Mouse (Mus musculus): ENCODE data around the gene Gm20388. TPM values are rescaled to one million over a fixed set of nuclear protein-coding genes. Genes with fewer than 3 reads are reported as not detected.

Gm20388 gene
- polyA plus RNA-seq, 1 experiment from 2014 or later = 7.4 TPM

DNA sequence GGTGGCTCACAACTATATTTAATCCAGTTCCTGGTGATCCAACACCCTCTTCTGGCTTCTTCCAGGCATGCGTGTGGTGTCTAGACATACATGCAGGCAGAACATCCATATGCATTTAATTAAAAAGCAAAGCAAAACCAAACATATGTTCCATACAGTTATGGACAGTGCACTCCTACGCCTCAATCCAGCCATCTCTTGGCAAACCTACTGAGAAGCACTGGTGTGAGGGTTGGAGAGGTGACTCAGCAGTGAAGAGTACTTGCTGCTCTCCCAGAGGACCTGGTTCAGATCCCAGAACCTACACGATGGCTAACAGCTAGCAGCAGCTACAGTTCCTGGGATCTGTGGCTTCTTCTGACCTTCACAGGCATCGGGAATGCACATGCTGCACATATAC is 4001.6 kb downstream of the Gm20388 start:
- 90% methylated on average over 4 of the region's 4 CpGs for WGBS
- ATAC-seq (replicated peaks; ENCODE audit: low FRiP score) = no peak
- H3K36me3 ChIP-seq = peaks cover 97% of the 10 kb centered on the region

DNA sequence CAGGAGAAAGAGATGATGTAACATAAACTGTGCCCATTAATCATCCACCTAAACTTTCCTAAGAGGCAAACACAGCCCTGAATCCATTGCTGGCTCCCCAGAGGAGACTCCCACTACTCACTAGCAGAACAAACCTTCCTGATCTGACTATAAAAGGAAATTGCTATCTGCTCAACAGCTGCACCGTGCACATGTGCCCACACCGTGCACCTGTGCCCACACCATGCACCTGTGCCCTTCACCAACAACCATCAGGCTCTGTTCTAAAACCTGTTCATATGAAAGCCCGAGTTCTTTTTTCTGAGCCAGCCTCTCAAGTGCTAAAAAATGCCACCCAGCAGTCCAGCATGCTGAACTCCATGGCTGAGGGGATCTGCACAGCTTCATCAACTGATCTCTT is 4004.0 kb downstream of the Gm20388 start:
- H3K4me3 ChIP-seq (replicated peaks) = no peak overlapping the region
- no peaks in the 10 kb centered on the region for H3K4me1 ChIP-seq
- no peaks in the 10 kb centered on the region for H3K9me3 ChIP-seq (replicated peaks)
- no peak overlapping the region for H3K27ac ChIP-seq
- no peak overlapping the region for H3K4me2 ChIP-seq
- 96% methylated on average over 3 of the region's 3 CpGs for WGBS
- peaks cover 96% of the 10 kb centered on the region for H3K36me3 ChIP-seq
- no peak overlapping the region for H3K9ac ChIP-seq
- H3K27me3 ChIP-seq = no peaks in the 10 kb centered on the region
- ATAC-seq (replicated peaks; ENCODE audit: low FRiP score) = no peak

More for the DNA sequence above, 4001.6 kb downstream of the Gm20388 start:
- Histone ChIP-seq H3K4me3 (replicated peaks) (no peak overlapping the region), H3K9me3 (replicated peaks) (no peaks in the 10 kb centered on the region), H3K9ac (no peak overlapping the region), H3K27ac (no peak overlapping the region), H3K27me3 (no peaks in the 10 kb centered on the region), H3K4me1 (no peaks in the 10 kb centered on the region), H3K4me2 (no peak overlapping the region)

DNA sequence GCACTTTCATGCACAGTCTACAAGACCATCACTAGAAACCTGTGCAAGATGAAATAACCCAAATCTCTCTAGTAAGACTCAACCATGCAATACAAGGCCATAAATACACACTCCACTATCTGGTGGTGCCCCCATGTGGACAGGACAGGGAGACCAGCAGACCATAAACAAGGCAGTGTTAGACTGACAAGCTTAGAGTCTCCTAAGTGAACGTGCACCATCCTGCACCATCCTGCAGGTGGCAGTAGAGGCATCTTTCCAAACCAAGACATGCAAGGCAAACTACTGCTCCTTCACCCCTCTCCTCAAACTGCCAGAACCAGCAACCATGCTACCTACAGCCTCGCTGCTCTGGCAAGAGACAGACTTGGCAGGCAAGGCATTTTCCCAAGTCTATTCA is 4014.1 kb downstream of the Gm20388 start:
- Histone ChIP-seq H3K9me3 (replicated peaks) (no peaks in the 10 kb centered on the region), H3K9ac (no peak overlapping the region), H3K27me3 (no peaks in the 10 kb centered on the region), H3K27ac (no peak overlapping the region), H3K4me2 (no peak overlapping the region), H3K4me3 (replicated peaks) (no peak overlapping the region), H3K36me3 (peaks cover 92% of the 10 kb centered on the region), H3K4me1 (no peaks in the 10 kb centered on the region)
- ATAC-seq (replicated peaks; ENCODE audit: low FRiP score) = peak; percentile 40; the same call in 1 of the 2 replicates
- 18% methylated on average over 2 of the region's 2 CpGs for WGBS

DNA sequence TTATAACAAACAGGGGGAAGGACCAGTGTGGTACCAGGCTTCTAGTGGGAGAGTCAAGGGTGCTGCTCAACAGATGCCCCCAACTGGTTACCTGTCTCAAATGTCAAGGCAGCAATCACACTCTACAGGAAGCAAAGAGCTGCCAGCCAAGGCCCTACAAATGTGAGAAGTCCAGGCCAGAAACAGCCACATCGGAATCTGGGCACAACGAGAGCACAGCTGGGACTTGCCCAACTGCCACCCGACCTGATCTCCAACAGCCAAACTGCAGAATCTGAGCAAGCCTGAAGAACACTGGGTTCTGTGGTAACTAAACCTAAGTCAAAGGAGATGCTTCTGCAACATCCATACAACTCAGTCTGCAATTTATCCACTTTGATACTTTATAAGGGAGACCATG is 4015.0 kb downstream of the Gm20388 start:
- Histone ChIP-seq H3K27me3 (no peaks in the 10 kb centered on the region), H3K4me1 (no peaks in the 10 kb centered on the region), H3K36me3 (peaks cover 92% of the 10 kb centered on the region), H3K4me2 (no peak overlapping the region), H3K27ac (no peak overlapping the region), H3K9me3 (replicated peaks) (no peaks in the 10 kb centered on the region), H3K9ac (no peak overlapping the region), H3K4me3 (replicated peaks) (no peak overlapping the region)
- ATAC-seq (replicated peaks; ENCODE audit: low FRiP score) = no peak
- WGBS = 92% methylated on average over 3 of the region's 3 CpGs

DNA sequence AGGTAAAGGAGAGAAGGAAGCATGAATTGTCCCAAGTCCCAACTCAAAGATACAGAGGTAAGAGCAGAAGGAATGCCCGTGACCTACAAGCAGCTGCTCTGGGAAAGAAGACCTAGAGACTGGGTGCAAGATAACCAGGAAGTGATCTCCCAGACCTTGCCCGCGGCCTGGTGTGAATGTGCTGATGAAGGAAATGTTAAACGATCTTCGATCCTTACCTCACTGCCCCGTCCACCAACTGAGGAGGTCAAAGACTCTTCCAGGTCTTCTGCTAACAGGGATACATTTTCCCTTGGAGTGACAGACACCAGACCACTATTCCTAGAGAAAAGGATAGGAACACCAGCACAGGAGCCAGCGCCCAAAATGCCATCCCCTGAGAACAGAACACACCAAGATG is 4018.4 kb downstream of the Gm20388 start:
- H3K9me3 ChIP-seq (replicated peaks) = no peaks in the 10 kb centered on the region
- no peaks in the 10 kb centered on the region for H3K27me3 ChIP-seq
- 94% methylated on average over 7 of the region's 7 CpGs for WGBS
- peaks cover 91% of the 10 kb centered on the region for H3K36me3 ChIP-seq
- H3K4me1 ChIP-seq = no peaks in the 10 kb centered on the region
- no peak overlapping the region for H3K9ac ChIP-seq
- no peak overlapping the region for H3K4me3 ChIP-seq (replicated peaks)
- no peak for ATAC-seq (replicated peaks; ENCODE audit: low FRiP score)
- H3K4me2 ChIP-seq = no peak overlapping the region
- no peak overlapping the region for H3K27ac ChIP-seq

DNA sequence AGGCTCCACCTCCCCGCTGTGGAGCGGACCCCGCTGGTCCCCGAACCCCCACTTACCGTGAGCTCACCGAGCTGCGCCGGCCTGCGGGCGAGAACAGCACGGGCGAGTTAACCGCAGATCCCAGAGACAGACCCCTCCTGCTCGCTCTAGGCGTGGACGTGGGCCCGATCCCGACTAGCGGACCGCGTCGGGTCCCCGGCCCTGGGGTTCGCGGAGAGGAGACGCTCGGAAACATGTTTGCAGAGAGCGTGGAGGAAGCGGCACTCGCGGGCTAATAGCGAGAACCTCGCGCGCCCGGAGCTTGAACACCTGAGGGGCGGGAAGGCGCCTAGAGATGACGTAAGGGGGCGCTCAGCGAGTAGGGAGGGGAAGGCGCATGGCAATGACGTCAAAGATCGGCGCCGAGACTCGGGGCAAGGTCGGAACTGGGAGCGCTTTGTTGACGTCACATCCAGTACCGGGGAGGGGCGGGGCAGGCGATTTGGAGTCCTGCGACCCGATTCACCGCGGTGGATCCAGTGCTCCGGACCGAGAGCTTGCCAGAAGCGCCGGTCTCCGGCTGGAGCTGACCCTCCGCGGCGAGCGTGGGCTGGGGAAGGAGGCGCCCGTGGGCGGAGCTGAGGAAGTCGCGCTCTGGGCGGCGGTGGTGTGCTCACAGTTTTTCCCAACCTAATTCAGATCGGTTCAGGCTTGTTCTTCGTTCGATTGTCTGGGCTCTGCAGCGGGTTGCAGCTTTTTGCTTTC is 4038.5 kb downstream of the Gm20388 start, which contains the start of gene Nup133:
Nup133 (minus strand) TSS at position 324 of the 744 bp plus-strand sequence.
- H3K9me3 ChIP-seq (replicated peaks) = no peaks in the 10 kb centered on the region
- peak within 1 kb of the TSS; percentile 93 for H3K4me2 ChIP-seq
- peak within 1 kb of the TSS; percentile 89 for H3K27ac ChIP-seq
- peak; percentile 85 for ATAC-seq (replicated peaks; ENCODE audit: low FRiP score)
- H3K4me1 ChIP-seq = peaks cover 16% of the 10 kb centered on the region
- H3K9ac ChIP-seq = peak within 1 kb of the TSS; percentile 80
- peaks cover 37% of the 10 kb centered on the region for H3K36me3 ChIP-seq
- under 1% methylated on average over 77 of the region's 77 CpGs for WGBS
- H3K27me3 ChIP-seq = no peaks in the 10 kb centered on the region
- peak within 1 kb of the TSS; percentile 100 for H3K4me3 ChIP-seq (replicated peaks)

DNA sequence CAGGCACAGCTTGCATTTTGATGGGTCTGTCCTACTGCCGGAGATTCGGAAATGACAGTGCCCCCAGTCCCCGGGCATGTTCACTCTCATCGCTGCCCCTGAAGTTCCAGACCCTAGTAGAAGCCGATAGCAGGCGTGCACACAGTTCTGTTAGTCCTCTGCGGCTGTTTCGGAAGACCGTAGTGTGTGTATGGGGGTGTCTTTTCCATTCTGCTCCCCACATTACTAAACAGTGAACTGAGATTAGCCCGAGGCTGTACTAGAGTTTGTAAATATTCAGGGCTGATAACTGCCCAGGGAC is 4039.0 kb downstream of the Gm20388 start:
- WGBS = 2% methylated on average over 10 of the region's 10 CpGs
- H3K4me1 ChIP-seq = peaks cover 16% of the 10 kb centered on the region

DNA sequence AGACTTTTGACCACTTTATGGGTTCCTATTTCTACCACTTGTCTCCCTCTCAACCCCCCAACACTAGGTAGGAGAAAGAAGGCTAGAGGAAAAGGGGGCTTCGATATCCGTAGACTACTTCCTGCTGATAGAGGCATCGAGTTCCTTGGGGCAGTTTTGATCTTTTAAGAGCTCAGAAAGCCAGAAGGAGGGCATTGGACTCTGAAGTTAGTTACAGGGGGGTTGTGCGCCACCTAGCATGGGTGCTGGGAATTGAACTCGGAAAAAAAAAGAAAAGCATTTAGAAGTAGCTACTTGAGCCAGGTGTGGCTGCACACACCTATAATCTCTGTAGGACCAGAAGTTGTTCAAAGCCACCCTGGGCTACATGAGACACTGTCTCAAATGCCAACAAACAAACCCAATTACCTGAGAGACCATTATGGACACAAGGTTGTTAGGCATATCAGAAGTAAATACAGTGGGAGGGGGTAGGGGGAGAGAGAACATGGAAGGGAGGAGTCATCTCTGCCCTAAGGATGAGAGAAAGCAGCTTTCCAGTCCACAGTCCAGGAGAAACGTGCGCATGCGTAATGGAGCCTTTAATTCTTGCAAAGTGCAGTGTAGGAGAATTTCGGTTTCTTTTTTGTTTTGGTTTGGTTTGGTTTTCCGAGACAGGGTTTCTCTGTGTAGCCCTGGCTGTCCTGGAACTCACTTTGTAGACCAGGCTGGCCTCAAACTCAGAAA is 4039.6 kb downstream of the Gm20388 start:
- Histone ChIP-seq H3K4me2 (peak overlapping the region; percentile 93), H3K27ac (peak overlapping the region; percentile 89), H3K9ac (peak overlapping the region; percentile 80), H3K4me3 (replicated peaks) (peak overlapping the region; percentile 100), H3K4me1 (peaks cover 16% of the 10 kb centered on the region), H3K36me3 (peaks cover 37% of the 10 kb centered on the region), H3K9me3 (replicated peaks) (no peaks in the 10 kb centered on the region), H3K27me3 (no peaks in the 10 kb centered on the region)
- 33% methylated on average over 10 of the region's 10 CpGs for WGBS
- peak; percentile 35; the same call in 1 of the 2 replicates for ATAC-seq (replicated peaks; ENCODE audit: low FRiP score)

More for the DNA sequence above, 4039.0 kb downstream of the Gm20388 start:
- peak overlapping the region; percentile 100 for H3K4me3 ChIP-seq (replicated peaks)
- peak overlapping the region; percentile 93 for H3K4me2 ChIP-seq
- no peaks in the 10 kb centered on the region for H3K9me3 ChIP-seq (replicated peaks)
- H3K36me3 ChIP-seq = peaks cover 38% of the 10 kb centered on the region
- ATAC-seq (replicated peaks; ENCODE audit: low FRiP score) = peak; percentile 24; the same call in 1 of the 2 replicates
- no peaks in the 10 kb centered on the region for H3K27me3 ChIP-seq
- peak overlapping the region; percentile 89 for H3K27ac ChIP-seq
- H3K9ac ChIP-seq = peak overlapping the region; percentile 80

DNA sequence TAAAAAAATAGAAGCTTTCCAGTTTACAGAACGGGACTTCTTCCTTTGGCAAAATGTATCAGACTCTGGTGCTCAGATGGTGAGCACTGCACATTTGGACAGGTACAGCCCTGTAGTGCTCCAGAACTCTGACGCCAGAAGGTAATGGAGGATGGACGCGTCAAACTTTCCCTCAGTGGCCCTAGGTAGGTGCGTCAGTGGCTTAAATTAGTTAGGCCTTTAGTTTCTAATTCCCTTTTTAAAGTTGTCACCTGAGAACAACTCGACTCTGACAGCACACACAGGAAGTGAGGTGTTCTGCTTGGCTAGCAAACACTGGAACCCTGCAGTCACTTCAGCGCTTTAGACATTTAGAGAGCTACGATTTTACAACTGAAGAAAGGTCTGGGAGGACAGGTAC is 4043.0 kb downstream of the Gm20388 start:
- Histone ChIP-seq H3K4me1 (peaks cover 9% of the 10 kb centered on the region), H3K9me3 (replicated peaks) (no peaks in the 10 kb centered on the region), H3K4me3 (replicated peaks) (no peak overlapping the region), H3K36me3 (peaks cover 42% of the 10 kb centered on the region), H3K27ac (no peak overlapping the region), H3K4me2 (no peak overlapping the region), H3K27me3 (no peaks in the 10 kb centered on the region), H3K9ac (no peak overlapping the region)
- ATAC-seq (replicated peaks; ENCODE audit: low FRiP score) = no peak
- WGBS = 81% methylated on average over 8 of the region's 8 CpGs

DNA sequence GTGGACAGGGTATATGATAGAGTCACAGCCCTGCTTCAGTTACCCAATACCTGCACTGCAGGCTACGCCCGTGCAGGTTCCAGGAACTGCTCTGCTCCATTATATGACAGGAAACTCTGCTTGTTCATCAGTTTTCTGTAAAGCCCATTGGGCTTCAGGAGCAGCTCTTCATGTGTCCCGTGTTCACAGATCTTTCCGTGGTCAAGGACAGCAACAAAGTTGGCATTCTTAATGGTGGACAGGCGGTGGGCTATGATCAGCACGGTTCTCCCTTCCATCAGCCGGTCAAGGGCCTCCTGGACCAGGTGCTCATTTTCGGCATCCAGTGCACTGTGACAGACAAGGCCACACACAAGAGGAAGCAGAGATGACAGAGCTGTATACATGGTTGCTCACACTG is 4043.6 kb downstream of the Gm20388 start:
- WGBS = 94% methylated on average over 8 of the region's 8 CpGs
- Histone ChIP-seq H3K27me3 (no peaks in the 10 kb centered on the region), H3K36me3 (peaks cover 45% of the 10 kb centered on the region), H3K4me3 (replicated peaks) (no peak overlapping the region), H3K9me3 (replicated peaks) (no peaks in the 10 kb centered on the region), H3K27ac (no peak overlapping the region), H3K4me1 (peaks cover 9% of the 10 kb centered on the region), H3K9ac (no peak overlapping the region), H3K4me2 (no peak overlapping the region)
- ATAC-seq (replicated peaks; ENCODE audit: low FRiP score) = no peak

DNA sequence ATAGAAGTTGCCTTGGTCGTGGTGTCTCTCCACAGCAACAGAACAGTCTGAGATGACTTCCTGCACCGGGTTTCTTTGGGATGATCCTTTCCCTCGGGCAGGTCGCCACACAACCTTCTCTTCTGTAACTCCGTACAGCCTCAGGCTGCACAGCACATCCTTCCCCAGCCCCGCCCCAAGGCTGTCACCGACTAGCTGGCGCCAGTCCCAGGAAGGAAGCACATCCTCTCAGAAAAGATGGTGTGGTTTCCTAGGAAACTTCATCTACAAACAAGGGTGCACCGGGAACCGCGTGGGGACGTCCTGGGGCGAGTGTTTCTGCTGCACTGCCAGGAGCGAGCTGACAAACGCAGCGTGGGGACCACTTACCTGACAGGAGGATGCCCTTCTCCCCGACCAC is 4047.5 kb downstream of the Gm20388 start:
- H3K27ac ChIP-seq = no peak overlapping the region
- no peak overlapping the region for H3K9ac ChIP-seq
- no peaks in the 10 kb centered on the region for H3K9me3 ChIP-seq (replicated peaks)
- no peak overlapping the region for H3K4me3 ChIP-seq (replicated peaks)
- no peaks in the 10 kb centered on the region for H3K27me3 ChIP-seq
- H3K4me2 ChIP-seq = no peak overlapping the region
- ATAC-seq (replicated peaks; ENCODE audit: low FRiP score) = no peak
- 79% methylated on average over 17 of the region's 17 CpGs for WGBS
- peaks cover 63% of the 10 kb centered on the region for H3K36me3 ChIP-seq
- no peaks in the 10 kb centered on the region for H3K4me1 ChIP-seq

DNA sequence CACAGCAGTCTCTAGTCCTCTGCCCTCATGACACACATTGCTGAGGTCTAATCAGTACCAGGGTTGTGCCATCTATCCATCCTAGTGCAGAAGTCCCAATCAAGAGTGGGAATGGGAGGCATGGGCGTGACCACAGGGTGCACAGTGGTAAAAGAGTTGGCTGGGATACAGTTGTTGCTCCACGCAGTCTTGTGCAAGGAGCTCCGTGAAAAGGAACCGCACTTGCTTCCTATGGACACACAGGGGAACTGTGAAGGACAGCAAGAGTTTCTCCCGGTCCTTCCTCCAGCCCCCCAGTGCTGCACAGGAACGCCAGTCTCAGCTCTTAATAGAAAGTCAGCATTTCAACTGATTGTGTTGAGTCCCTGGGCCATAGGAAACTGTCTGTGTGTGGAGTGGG is 4048.8 kb downstream of the Gm20388 start:
- Histone ChIP-seq H3K9ac (no peak overlapping the region), H3K4me3 (replicated peaks) (no peak overlapping the region), H3K9me3 (replicated peaks) (no peaks in the 10 kb centered on the region), H3K36me3 (peaks cover 59% of the 10 kb centered on the region), H3K27ac (no peak overlapping the region), H3K4me1 (no peaks in the 10 kb centered on the region), H3K27me3 (no peaks in the 10 kb centered on the region), H3K4me2 (no peak overlapping the region)
- no peak for ATAC-seq (replicated peaks; ENCODE audit: low FRiP score)
- 92% methylated on average over 6 of the region's 6 CpGs for WGBS
